Mouse (Mus musculus): ENCODE measurements at regions not wholly inside any gene's neighbourhood (a gene's known extent, or its start where the extent isn't known, plus 50 kb on each side); places are given as distances from the start of the nearest gene placed in this dataset.

DNA sequence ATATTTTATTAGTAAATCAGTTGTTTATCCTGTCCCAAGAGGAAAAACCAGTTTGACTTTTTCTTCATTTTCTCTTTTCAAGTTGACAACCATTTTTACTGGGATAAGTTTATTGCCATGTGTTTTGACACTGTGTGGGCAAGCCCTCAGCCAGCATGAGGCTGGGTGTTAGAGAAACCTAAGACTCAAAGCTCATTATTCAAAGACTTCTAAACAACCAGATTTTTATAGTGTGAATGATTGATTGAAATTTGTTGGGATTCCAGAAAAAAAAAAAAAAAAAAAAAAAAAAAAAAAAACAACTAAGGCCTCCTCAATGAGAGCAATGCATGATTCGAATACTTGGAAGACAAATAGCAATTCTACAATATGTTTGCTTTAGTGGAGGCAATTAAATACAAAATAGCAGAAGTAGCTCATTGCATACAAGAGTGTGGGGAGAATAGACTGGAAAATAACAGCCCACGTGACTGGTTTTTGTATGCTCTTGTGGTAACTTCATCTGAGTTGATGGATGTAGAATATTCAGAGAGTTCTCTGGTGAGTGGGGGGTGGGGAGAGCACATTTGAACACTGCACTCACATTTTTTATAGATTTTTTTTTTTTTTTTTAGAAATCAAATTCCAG, 70.9 kb upstream of the Btg1 start:
- Histone ChIP-seq H3K9ac (no peak overlapping the region), H3K4me1 (replicated peaks) (0 out of 2 replicates have a peak, but pooled peaks cover 5% of the 10 kb centered on the region), H3K36me3 (no peaks in the 10 kb centered on the region), H3K4me3 (replicated peaks) (no peak overlapping the region), H3K27me3 (replicated peaks) (no peaks in the 10 kb centered on the region), H3K27ac (no peak overlapping the region), H3K4me2 (replicated peaks) (no peak overlapping the region), H3K9me3 (no peaks in the 10 kb centered on the region)
- no peak for ATAC-seq
- WGBS, result 56% methylated on average over 2 of the region's 2 CpGs

DNA sequence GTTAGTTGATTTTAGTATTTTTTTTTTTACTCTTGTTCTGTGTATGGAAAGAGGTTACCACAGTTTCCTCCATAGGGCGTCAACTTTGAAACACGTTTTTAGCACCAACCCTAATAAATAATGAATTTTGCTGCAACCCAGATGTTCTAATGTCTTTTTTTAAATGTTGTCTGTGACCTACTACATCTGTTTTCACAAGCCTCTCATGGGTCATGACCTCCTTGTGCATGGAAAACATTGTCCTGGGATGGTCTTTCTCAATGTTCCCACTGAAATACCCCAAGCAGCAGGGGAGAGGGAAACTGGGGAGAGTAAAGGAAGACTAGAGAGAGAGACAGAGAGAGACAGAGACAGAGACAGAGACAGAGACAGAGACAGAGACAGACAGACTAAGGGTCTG, 67.2 kb upstream of the Btg1 start:
- Histone ChIP-seq H3K4me1 (replicated peaks) (0 out of 2 replicates have a peak, but pooled peaks cover 5% of the 10 kb centered on the region), H3K36me3 (no peaks in the 10 kb centered on the region), H3K9me3 (no peaks in the 10 kb centered on the region), H3K4me3 (replicated peaks) (no peak overlapping the region), H3K27ac (no peak overlapping the region), H3K9ac (no peak overlapping the region), H3K27me3 (replicated peaks) (no peaks in the 10 kb centered on the region), H3K4me2 (replicated peaks) (no peak overlapping the region)
- no peak for ATAC-seq
- 50% methylated on average over 2 of the region's 2 CpGs for WGBS

DNA sequence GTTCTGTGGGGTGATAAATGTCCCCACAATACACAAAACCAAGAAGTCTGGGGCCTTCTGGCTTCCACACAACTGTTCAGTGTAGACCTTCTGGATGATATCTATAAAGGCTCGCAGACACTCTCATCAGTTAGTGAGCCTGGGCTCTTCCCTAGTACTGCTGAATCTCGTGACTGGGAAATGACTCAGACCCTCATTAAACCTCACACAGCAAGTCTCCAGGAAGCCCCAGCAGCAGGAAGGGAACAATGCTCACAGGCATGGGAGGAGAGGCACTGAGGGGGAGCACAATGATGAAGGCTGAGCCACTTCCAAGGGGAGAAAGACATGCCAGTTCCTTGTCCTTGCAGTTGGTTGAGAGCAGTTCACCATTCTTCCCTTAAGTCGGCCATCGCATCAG, 66.5 kb upstream of the Btg1 start:
- no peak overlapping the region for H3K27ac ChIP-seq
- no peak overlapping the region for H3K4me2 ChIP-seq (replicated peaks)
- H3K9ac ChIP-seq, result no peak overlapping the region
- H3K4me3 ChIP-seq (replicated peaks), result no peak overlapping the region
- no peaks in the 10 kb centered on the region for H3K9me3 ChIP-seq
- H3K4me1 ChIP-seq (replicated peaks), result 0 out of 2 replicates have a peak, but pooled peaks cover 5% of the 10 kb centered on the region
- H3K36me3 ChIP-seq, result no peaks in the 10 kb centered on the region
- WGBS, result 65% methylated on average over 4 of the region's 4 CpGs
- no peaks in the 10 kb centered on the region for H3K27me3 ChIP-seq (replicated peaks)
- ATAC-seq, result peak; percentile 39; the same call in 1 of the 2 replicates

GRCm38 (mm10) chr10:96557336-96557735, 59.5 kb upstream of the Btg1 start:
- Histone ChIP-seq H3K9me3 (no peaks in the 10 kb centered on the region), H3K4me2 (replicated peaks) (no peak overlapping the region), H3K27ac (no peak overlapping the region), H3K4me1 (replicated peaks) (no peaks in the 10 kb centered on the region), H3K27me3 (replicated peaks) (no peaks in the 10 kb centered on the region), H3K4me3 (replicated peaks) (no peak overlapping the region), H3K9ac (no peak overlapping the region), H3K36me3 (no peaks in the 10 kb centered on the region)
- no peak for ATAC-seq
- 70% methylated on average over 2 of the region's 2 CpGs for WGBS

DNA sequence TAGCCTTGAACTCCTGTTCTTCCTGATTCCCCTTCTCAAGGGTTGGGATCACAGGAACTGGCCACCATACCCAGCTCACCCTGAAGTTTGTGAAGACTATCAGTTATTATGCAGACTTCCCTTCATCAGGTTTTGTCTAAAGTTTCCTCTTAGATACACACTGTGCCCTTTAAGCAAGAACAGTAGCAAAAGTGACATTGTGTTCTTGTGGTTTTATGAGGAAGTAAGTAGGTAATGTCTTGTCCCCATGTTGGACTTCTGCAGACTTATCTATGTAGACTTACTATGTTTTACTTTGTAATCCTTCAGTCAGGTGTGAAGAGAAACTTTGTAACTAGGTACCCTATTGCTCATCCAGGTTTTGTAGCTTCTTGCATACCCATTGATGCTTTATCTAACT, 51.5 kb upstream of the Btg1 start:
- Histone ChIP-seq H3K36me3 (no peaks in the 10 kb centered on the region), H3K4me3 (replicated peaks) (no peak overlapping the region), H3K4me2 (replicated peaks) (no peak overlapping the region), H3K4me1 (replicated peaks) (no peaks in the 10 kb centered on the region), H3K27ac (no peak overlapping the region), H3K27me3 (replicated peaks) (no peaks in the 10 kb centered on the region), H3K9me3 (no peaks in the 10 kb centered on the region), H3K9ac (no peak overlapping the region)
- no peak for ATAC-seq

All from intestine, embryonic 15.5 days (tissue).